ENCODE assay signal across 18 mouse cellular contexts in the genomic region with DNA sequence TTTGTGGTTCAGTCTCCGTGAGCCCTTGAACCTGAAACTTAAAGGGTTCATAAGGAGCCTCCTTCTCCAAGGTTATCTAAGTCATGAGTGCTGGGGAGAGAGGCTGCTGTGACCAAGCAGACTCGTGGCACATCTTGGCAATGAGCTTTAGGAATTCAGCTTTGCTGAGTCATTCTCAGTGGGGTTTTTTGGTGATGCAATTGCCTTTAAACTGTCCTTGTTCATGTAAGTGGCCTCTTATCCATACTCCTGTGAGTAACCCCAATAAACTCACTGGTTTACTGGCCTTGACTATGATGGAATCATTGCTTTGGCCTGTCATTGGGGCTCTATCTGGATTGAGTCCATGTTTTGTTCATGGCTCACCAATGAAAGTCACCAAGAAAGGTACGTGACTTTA.
DNase-seq lines count a peak whose midpoint lies in the region; TF ChIP-seq lines count a peak whose summit lies in the region.
"Had no signal": no experiment of that assay in that cellular context is flagged by ENCODE, and none has a peak within 500 bp of the region (broad histone marks: within the 10 kb centered on the region; RNA-seq: fewer than 3 reads in every experiment).

No protein-coding gene starts in this region.

- intact Hi-C loops in heart, postnatal 14 days (cut with DNase I), result no loop called here

- no peak for TF ChIP-seq RAD21 in MEL (IDR thresholded peaks at IDR 0.05; ENCODE audit: low read depth, low read length)

- H3K36me3 ChIP-seq in MEL (ENCODE audit: control insufficient read depth in 1 of 2, insufficient read depth in 2 of 2, low read length in 2 of 2) (no peaks in the 10 kb centered on the region), myocyte (ENCODE audit: control insufficient read depth, insufficient read depth) (no peaks in the 10 kb centered on the region)
- H3K36me3 ChIP-seq: embryonic facial prominence, embryonic 15.5 days; G1E; heart, embryonic 12.5 days; hindbrain, embryonic 15.5 days; kidney, embryonic 15.5 days had no signal

- TF ChIP-seq POLR2A in MEL (IDR thresholded peaks at IDR 0.05; ENCODE audit: control insufficient read depth in 1 of 2, insufficient read depth in 1 of 2, low read depth in 1 of 2, low read length in 2 of 2, poor library complexity in 1 of 2), result no peak
- TF ChIP-seq POLR2A in myocyte (IDR thresholded peaks at IDR 0.05; ENCODE audit: insufficient read length, low read depth), result no peak

- DNase-seq in adrenal gland, adult (ENCODE audit: inconsistent age in 2 of 2, low spot score in 1 of 2), result peak; percentile 20 to 77
- DNase-seq in adrenal gland, postnatal 25 days, result no peak
- DNase-seq in 3134 (ENCODE audit: extremely low read depth, insufficient read length, low spot score), result peak; percentile 20
- peak; percentile 1 for DNase-seq in MEL (ENCODE audit: low read depth, low spot score)
- no peak for DNase-seq in heart, postnatal 14 days
- DNase-seq in embryo, embryonic 9.5 days (ENCODE audit: extremely low spot score), result no peak
- DNase-seq: cerebellum, adult 18-20 months; cerebellum, postnatal 10 days; gastrocnemius, postnatal 25 days; heart, postnatal 36 days; kidney, adult 2 months had no signal

- H3K27ac ChIP-seq in MEL (ENCODE audit: control insufficient read depth, low read depth, low read length), result no peak overlapping the region
- H3K27ac ChIP-seq: embryonic facial prominence, embryonic 15.5 days; hindbrain, embryonic 15.5 days; kidney, embryonic 15.5 days had no signal

- H3ac ChIP-seq in myocyte (ENCODE audit: control insufficient read depth, insufficient read length), result no peak overlapping the region

- no peak overlapping the region for H3K4me3 ChIP-seq in MEL (ENCODE audit: control insufficient read depth in 1 of 2, insufficient read depth in 1 of 2, low read depth in 2 of 2, low read length in 2 of 2)
- H3K4me3 ChIP-seq in myocyte, result no peak overlapping the region
- H3K4me3 ChIP-seq: embryonic facial prominence, embryonic 15.5 days; erythroblast, embryonic 14.5 days; heart, embryonic 12.5 days; hindbrain, embryonic 15.5 days; kidney, embryonic 15.5 days had no signal

- no peaks in the 10 kb centered on the region for H3K27me3 ChIP-seq in MEL (ENCODE audit: control insufficient read depth in 1 of 2, insufficient read depth in 2 of 2, low read length in 2 of 2)
- H3K27me3 ChIP-seq in myocyte (ENCODE audit: control insufficient read depth, insufficient read depth, insufficient read length), result no peaks in the 10 kb centered on the region
- H3K27me3 ChIP-seq: embryonic facial prominence, embryonic 15.5 days; heart, embryonic 12.5 days; hindbrain, embryonic 15.5 days had no signal

- no peak for TF ChIP-seq CTCF in MEL (IDR thresholded peaks at IDR 0.05 in 2 of 3, conservative IDR thresholded peaks at IDR 0.05 in 1 of 3; ENCODE audit: control insufficient read depth in 1 of 3, insufficient read depth in 1 of 3, low read depth in 2 of 3, low read length in 3 of 3, poor library complexity in 1 of 3, severe bottlenecking in 1 of 3)

- H3K79me2 ChIP-seq in MEL (ENCODE audit: control insufficient read depth, insufficient read depth, low read length, poor library complexity), result no peaks in the 10 kb centered on the region
- no peaks in the 10 kb centered on the region for H3K79me2 ChIP-seq in myocyte (ENCODE audit: control insufficient read depth, insufficient read depth)

- H3K9me3 ChIP-seq in MEL (replicated peaks; ENCODE audit: insufficient read depth, low read length), result no peaks in the 10 kb centered on the region
- H3K9me3 ChIP-seq: embryonic facial prominence, embryonic 15.5 days; heart, embryonic 12.5 days; hindbrain, embryonic 15.5 days; kidney, embryonic 15.5 days had no signal

- no peak overlapping the region for H3K9ac ChIP-seq in MEL (ENCODE audit: control insufficient read depth, low read depth, low read length, poor library complexity, severe bottlenecking)
- H3K9ac ChIP-seq: embryonic facial prominence, embryonic 15.5 days; heart, embryonic 12.5 days; hindbrain, embryonic 15.5 days; kidney, embryonic 15.5 days had no signal

- H3K4me1 ChIP-seq in MEL (ENCODE audit: control insufficient read depth in 1 of 2, insufficient read depth in 2 of 2, low read length in 2 of 2), result no peaks in the 10 kb centered on the region
- H3K4me1 ChIP-seq: embryonic facial prominence, embryonic 15.5 days had no signal

- H3K4me2 ChIP-seq in myocyte (ENCODE audit: low read depth), result no peak overlapping the region
- H3K4me2 ChIP-seq: embryonic facial prominence, embryonic 15.5 days; heart, embryonic 12.5 days; hindbrain, embryonic 15.5 days; kidney, embryonic 15.5 days had no signal

- TF ChIP-seq EP300 in MEL (IDR thresholded peaks at IDR 0.05; ENCODE audit: low read depth in 1 of 2, low read length in 2 of 2), result no peak

TF ChIP-seq in MEL, 35 proteins besides CTCF, POLR2A, EP300 and RAD21:
- TF ChIP-seq MYB (IDR thresholded peaks at IDR 0.05; ENCODE audit: low read depth, low read length), result no peak
- no peak for TF ChIP-seq SMC3 (IDR thresholded peaks at IDR 0.05; ENCODE audit: low read depth, low read length)
- no peak for TF ChIP-seq ETS1 (IDR thresholded peaks at IDR 0.05; ENCODE audit: low read depth, low read length)
TF ChIP-seq in MEL: peak in this region for 0.

TF ChIP-seq in myocyte, 11 proteins besides CTCF, POLR2A, EP300 and RAD21:
- no peak for TF ChIP-seq TCF12 (IDR thresholded peaks at IDR 0.05; ENCODE audit: insufficient read depth, poor library complexity, severe bottlenecking)
- peak; percentile 74 for TF ChIP-seq CEBPB (IDR thresholded peaks at IDR 0.05; ENCODE audit: insufficient read depth, poor library complexity, severe bottlenecking)

Comparison
In these comparisons a context has a peak if more than half of its experiments do, and no peak if none do; other contexts are left out.
1. DNase-seq: peak in adrenal gland, adult (2 of 2), 3134 (single experiment) and MEL (single experiment); none in adrenal gland, postnatal 25 days (single experiment), heart, postnatal 14 days (0 of 2) and embryo, embryonic 9.5 days (single experiment).